ENCODE assay signal across 23 mouse cellular contexts in genomic region chr9:57152331-57152730, GRCm38 (mm10). TPM values are rescaled to one million over a fixed set of nuclear protein-coding genes. Genes with fewer than 3 reads are reported as not detected.
A peak's percentile ranks its signal among the peaks of the same experiment; 100 is the strongest.
DNase-seq lines count a peak whose midpoint lies in the region; ATAC-seq and TF ChIP-seq lines count a peak whose summit lies in the region.
"Had no signal": no experiment of that assay in that cellular context is flagged by ENCODE, and none has a peak within 500 bp of the region (broad histone marks: within the 10 kb centered on the region; RNA-seq: fewer than 3 reads in every experiment).

No protein-coding gene starts in this region.

- no peak for ATAC-seq in embryonic facial prominence, embryonic 11.5 days (replicated peaks; ENCODE audit: insufficient number of reproducible peaks, low FRiP score, low TSS enrichment, low read depth)
- ATAC-seq: forebrain, embryonic 13.5 days; hindbrain, embryonic 16.5 days; liver, postnatal 0 days; Patski had no signal

- H3K4me1 ChIP-seq in embryonic facial prominence, embryonic 11.5 days (ENCODE audit: control insufficient read depth, insufficient read depth, low read length): no peaks in the 10 kb centered on the region
- peaks cover 20% of the 10 kb centered on the region for H3K4me1 ChIP-seq in embryonic facial prominence, embryonic 10.5 days

- H3K9ac ChIP-seq in embryonic facial prominence, embryonic 11.5 days (replicated peaks; ENCODE audit: low read length): no peak overlapping the region
- H3K9ac ChIP-seq: forebrain, embryonic 13.5 days; liver, postnatal 0 days; neural tube, embryonic 12.5 days had no signal

- no peaks in the 10 kb centered on the region for H3K27me3 ChIP-seq in embryonic facial prominence, embryonic 11.5 days (ENCODE audit: control insufficient read depth, insufficient read depth, low read length)
- no peaks in the 10 kb centered on the region for H3K27me3 ChIP-seq in embryonic facial prominence, embryonic 10.5 days (replicated peaks; ENCODE audit: low read depth, poor library complexity, severe bottlenecking)
- H3K27me3 ChIP-seq: forebrain, embryonic 13.5 days; neural tube, embryonic 12.5 days; Patski had no signal

- WGBS in embryonic facial prominence, embryonic 11.5 days: 46% methylated on average over 6 of the region's 6 CpGs
- 51% methylated on average over 6 of the region's 6 CpGs for WGBS in embryonic facial prominence, embryonic 10.5 days

- DNase-seq in embryonic facial prominence, embryonic 11.5 days (ENCODE audit: low spot score): peak; percentile 16
- DNase-seq in embryonic facial prominence, embryonic 10.5 days (ENCODE audit: low spot score): no peak
- DNase-seq in layer of hippocampus, adult 2 months (ENCODE audit: low spot score in 2 of 2): no peak
- DNase-seq in layer of hippocampus, postnatal 10 days (ENCODE audit: low spot score in 2 of 2): no peak
- DNase-seq in thymus, postnatal 14 days: peak; percentile 30
- DNase-seq in thymus, postnatal 10 days (ENCODE audit: low spot score in 2 of 2): no peak
- DNase-seq in forelimb bud, embryonic 11.5 days (ENCODE audit: low read depth, low spot score): peak; percentile 27
- no peak for DNase-seq in frontal cortex, postnatal 25 days (ENCODE audit: low spot score in 2 of 2)
- DNase-seq: adrenal gland, adult 8-10 months; cerebellum, postnatal 10 days; heart, postnatal 4 days; kidney, adult 2 months; kidney, postnatal 25 days; liver, postnatal 0 days; lung, postnatal 10 days; right cerebral cortex, postnatal 14 days; spleen, adult 18-20 months had no signal

- H3K4me2 ChIP-seq in embryonic facial prominence, embryonic 11.5 days (ENCODE audit: low read depth, low read length): no peak overlapping the region
- H3K4me2 ChIP-seq: forebrain, embryonic 13.5 days; neural tube, embryonic 12.5 days had no signal

- no peak overlapping the region for H3K4me3 ChIP-seq in embryonic facial prominence, embryonic 11.5 days (ENCODE audit: low read depth, low read length)
- no peak overlapping the region for H3K4me3 ChIP-seq in embryonic facial prominence, embryonic 10.5 days
- no peak overlapping the region for H3K4me3 ChIP-seq in layer of hippocampus, adult 2 months
- H3K4me3 ChIP-seq: erythroblast, embryonic 14.5 days; forebrain, embryonic 13.5 days; limb, embryonic 10.5 days; neural tube, embryonic 12.5 days had no signal

- H3K36me3 ChIP-seq in embryonic facial prominence, embryonic 11.5 days (replicated peaks; ENCODE audit: control insufficient read depth, insufficient read depth, low read depth, low read length): no peaks in the 10 kb centered on the region
- peaks cover 19% of the 10 kb centered on the region for H3K36me3 ChIP-seq in embryonic facial prominence, embryonic 10.5 days (replicated peaks)

- H3K27ac ChIP-seq in embryonic facial prominence, embryonic 11.5 days (replicated peaks; ENCODE audit: low read depth, low read length): no peak overlapping the region
- no peak overlapping the region for H3K27ac ChIP-seq in embryonic facial prominence, embryonic 10.5 days (replicated peaks)
- H3K27ac ChIP-seq in layer of hippocampus, adult 2 months: no peak overlapping the region
- H3K27ac ChIP-seq: forebrain, embryonic 13.5 days; limb, embryonic 10.5 days; neural tube, embryonic 12.5 days had no signal

- no peaks in the 10 kb centered on the region for H3K9me3 ChIP-seq in embryonic facial prominence, embryonic 11.5 days (replicated peaks; ENCODE audit: control insufficient read depth, low read length)
- H3K9me3 ChIP-seq in embryonic facial prominence, embryonic 10.5 days: no peaks in the 10 kb centered on the region
- H3K9me3 ChIP-seq: forebrain, embryonic 13.5 days; limb, embryonic 10.5 days; neural tube, embryonic 12.5 days had no signal

- peak; percentile 24 for TF ChIP-seq CTCF in layer of hippocampus, adult 2 months (conservative IDR thresholded peaks at IDR 0.05)

RNA-seq across cellular contexts. Expression of gene Neil1, which starts 4.2 kb away (rescaled TPM):
- polyA plus RNA-seq in embryonic facial prominence, embryonic 11.5 days (2014; fragmentation: Nextera tagmentation; extraction: Ambion mirVana): 4.3 and 5.8 TPM in 2 replicates
- 5.7 and 5.8 TPM in 2 replicates for polyA plus RNA-seq in embryonic facial prominence, embryonic 10.5 days (2016; fragmentation: Nextera tagmentation; extraction: Ambion mirVana)
- 10 to 100 TPM in 1 of 2 experiments, 1 to 10 TPM in 1; 8.9 to 10.2 TPM for total RNA-seq in layer of hippocampus, adult 2 months (2021)
- 1 to 10 TPM; 7.8 to 8.1 TPM for total RNA-seq in layer of hippocampus, postnatal 10 days (2021)

RNA-seq across cellular contexts. Expression of gene Commd4, which starts 5.8 kb away (rescaled TPM):
- polyA plus RNA-seq in embryonic facial prominence, embryonic 11.5 days (2014; fragmentation: Nextera tagmentation; extraction: Ambion mirVana): 70.8 and 78.2 TPM in 2 replicates
- polyA plus RNA-seq in embryonic facial prominence, embryonic 10.5 days (2016; fragmentation: Nextera tagmentation; extraction: Ambion mirVana): 99.9 and 105 TPM in 2 replicates
- 10 to 100 TPM; 94.5 to 94.7 TPM for total RNA-seq in layer of hippocampus, adult 2 months (2021)
- 10 to 100 TPM; 77.8 to 98.0 TPM for total RNA-seq in layer of hippocampus, postnatal 10 days (2021)

RNA-seq across cellular contexts. Expression of gene Man2c1, which starts 21.8 kb away (rescaled TPM):
- polyA plus RNA-seq in embryonic facial prominence, embryonic 11.5 days (2014; fragmentation: Nextera tagmentation; extraction: Ambion mirVana): 14.4 and 15.4 TPM in 2 replicates
- polyA plus RNA-seq in embryonic facial prominence, embryonic 10.5 days (2016; fragmentation: Nextera tagmentation; extraction: Ambion mirVana): 62.1 and 67.9 TPM in 2 replicates
- 100 to 1,000 TPM; 162 to 175 TPM for total RNA-seq in layer of hippocampus, adult 2 months (2021)
- total RNA-seq in layer of hippocampus, postnatal 10 days (2021): 100 to 1,000 TPM; 138 to 140 TPM

Comparison
In these comparisons a context has a peak if more than half of its experiments do, and no peak if none do; other contexts are left out.
1. DNase-seq: peak in embryonic facial prominence, embryonic 11.5 days (single experiment), thymus, postnatal 14 days (single experiment) and forelimb bud, embryonic 11.5 days (single experiment); none in embryonic facial prominence, embryonic 10.5 days (single experiment), layer of hippocampus, adult 2 months (0 of 2), layer of hippocampus, postnatal 10 days (0 of 2), thymus, postnatal 10 days (0 of 2) and frontal cortex, postnatal 25 days (0 of 2).